Mouse (Mus musculus) gastrocnemius, adult 2 months (tissue): ENCODE results near the gene Chst8. TPM values are rescaled to one million over a fixed set of nuclear protein-coding genes. Genes with fewer than 3 reads are reported as not detected.
A peak's percentile ranks its signal among the peaks of the same experiment; 100 is the strongest.

Experiments used
- DNase-seq: peaks from one replicate; pipeline ENCODE4 v3.0.0; 2022
- H3K27ac ChIP-seq: fragments of 200-600 bp; 2 replicates; pipeline ENCODE4 v1.8.1; 2022; ENCODE audit warnings: mild to moderate bottlenecking
- H3K4me3 ChIP-seq: fragments of 200-600 bp; 2 replicates; pipeline ENCODE4 v1.8.1; 2022; ENCODE audit warnings: mild to moderate bottlenecking, moderate library complexity
- CTCF ChIP-seq: fragments of 200-600 bp; IDR thresholded peaks from 2 replicates; pipeline ENCODE4 v1.8.1; 2022; ENCODE audit warnings: antibody characterized with exemption, mild to moderate bottlenecking, moderate library complexity
- intact Hi-C: fragments of 180-260 bp; cut with DNase I; formaldehyde crosslinking; loops from one replicate; pipeline ENCODE4 v1.15.1; 2025
- long read RNA-seq, 2 experiments: library from polyadenylated mRNA; stranded (forward); transcript quantifications; one replicate each; pipeline ENCODE4 v2.0.0; 2021
- total RNA-seq, 2 experiments: library from RNA; stranded (reverse); gene quantifications; 2 replicates each; pipeline ENCODE4 v1.2.3; 2021

Gene Chst8
- total RNA-seq = under 1 TPM in 1 of 2 experiments, not detected in 1; 0.75 TPM
- long read RNA-seq, experiment 1 = 0 reads
- long read RNA-seq, experiment 2 = 0 reads

GRCm38 (mm10) chr7:34812531-34813111, at the start of gene Chst8:
Gene Chst8, minus strand, starts transcription at chr7:34812711.
- Histone ChIP-seq H3K4me3 (peak within 1 kb of the TSS; percentile 77), H3K27ac (peak within 1 kb of the TSS; percentile 86)
- peak; percentile 94 for DNase-seq
- no peak for TF ChIP-seq CTCF
- intact Hi-C loops = loop anchor here (10.0 kb wide), 1 partner anchor 668 kb away; no protein-coding TSS in a partner anchor

GRCm38 (mm10) chr7:34858291-34858690, 45.8 kb upstream of the Chst8 start:
- intact Hi-C loops = loop anchor here (10.0 kb wide), 3 partner anchors 137 to 417 kb away; no protein-coding TSS in a partner anchor
- H3K27ac ChIP-seq = no peak overlapping the region
- no peak for TF ChIP-seq CTCF

GRCm38 (mm10) chr7:34854781-34855352, 42.4 kb upstream of the Chst8 start:
- intact Hi-C loops = loop anchor here (10.0 kb wide), 3 partner anchors 140 to 420 kb away; no protein-coding TSS in a partner anchor
- Histone ChIP-seq H3K4me3 (no peak overlapping the region), H3K27ac (no peak overlapping the region)
- TF ChIP-seq CTCF = no peak
- no peak for DNase-seq

More at GRCm38 (mm10) chr7:34858291-34858690, 45.8 kb upstream of the Chst8 start:
- no peak overlapping the region for H3K4me3 ChIP-seq
- no peak for DNase-seq

GRCm38 (mm10) chr7:34853393-34853792, 40.9 kb upstream of the Chst8 start:
- intact Hi-C loops = loop anchor here (10.0 kb wide), 3 partner anchors 141 to 421 kb away; no protein-coding TSS in a partner anchor
- DNase-seq = no peak
- Histone ChIP-seq H3K4me3 (no peak overlapping the region), H3K27ac (no peak overlapping the region)
- TF ChIP-seq CTCF = no peak

GRCm38 (mm10) chr7:34849660-34850059, 37.1 kb upstream of the Chst8 start:
- H3K27ac ChIP-seq = no peak overlapping the region
- TF ChIP-seq CTCF = peak; percentile 66
- no peak overlapping the region for H3K4me3 ChIP-seq
- intact Hi-C loops = loop anchor here (10.0 kb wide), 3 partner anchors 145 to 425 kb away; no protein-coding TSS in a partner anchor
- DNase-seq = peak; percentile 48

- no peak for DNase-seq
- intact Hi-C loops = no loop called here
- no peak overlapping the region for H3K27ac ChIP-seq
- H3K4me3 ChIP-seq = no peak overlapping the region
- peak; percentile 9; the same call in 1 of the 2 replicates for TF ChIP-seq CTCF
Measured at GRCm38 (mm10) chr7:34848811-34849210, 36.3 kb upstream of the Chst8 start.

- no peak overlapping the region for H3K4me3 ChIP-seq
- no peak for DNase-seq
- intact Hi-C loops = no loop called here
- TF ChIP-seq CTCF = no peak
- H3K27ac ChIP-seq = no peak overlapping the region
Measured at GRCm38 (mm10) chr7:34847900-34848299, 35.4 kb upstream of the Chst8 start.

GRCm38 (mm10) chr7:34847410-34847809, 34.9 kb upstream of the Chst8 start:
- DNase-seq = no peak
- Histone ChIP-seq H3K4me3 (no peak overlapping the region), H3K27ac (no peak overlapping the region)
- TF ChIP-seq CTCF = no peak
- intact Hi-C loops = no loop called here

- no peak overlapping the region for H3K27ac ChIP-seq
- TF ChIP-seq CTCF = peak; percentile 36
- intact Hi-C loops = no loop called here
- no peak for DNase-seq
- no peak overlapping the region for H3K4me3 ChIP-seq
Measured at GRCm38 (mm10) chr7:34838749-34839148, 26.2 kb upstream of the Chst8 start.

GRCm38 (mm10) chr7:34838231-34838630, 25.7 kb upstream of the Chst8 start:
- Histone ChIP-seq H3K27ac (no peak overlapping the region), H3K4me3 (no peak overlapping the region)
- intact Hi-C loops = no loop called here
- no peak for TF ChIP-seq CTCF
- DNase-seq = no peak

- intact Hi-C loops = no loop called here
- peak; percentile 47 for TF ChIP-seq CTCF
- H3K27ac ChIP-seq = no peak overlapping the region
- no peak overlapping the region for H3K4me3 ChIP-seq
- DNase-seq = no peak
Measured at GRCm38 (mm10) chr7:34826255-34826909, 13.9 kb upstream of the Chst8 start.

- Histone ChIP-seq H3K4me3 (no peak overlapping the region), H3K27ac (no peak overlapping the region)
- TF ChIP-seq CTCF = no peak
- intact Hi-C loops = no loop called here
- DNase-seq = no peak
Measured at GRCm38 (mm10) chr7:34821587-34821986, 9.1 kb upstream of the Chst8 start.

- intact Hi-C loops = no loop called here
- no peak overlapping the region for H3K4me3 ChIP-seq
- no peak for DNase-seq
- H3K27ac ChIP-seq = no peak overlapping the region
- TF ChIP-seq CTCF = no peak
Measured at GRCm38 (mm10) chr7:34820554-34820953, 8.0 kb upstream of the Chst8 start.
